Mouse (Mus musculus): ENCODE measurements around the gene Rasgef1c. TPM values are rescaled to one million over a fixed set of nuclear protein-coding genes. Genes with fewer than 3 reads are reported as not detected.

Gene Rasgef1c
- total and polyA plus RNA-seq, 3 experiments: 0.05 TPM; not detected in 2

- TF ChIP-seq CTCF (IDR thresholded peaks at IDR 0.05; ENCODE audit: low read depth, low read length) (peak; percentile 93), TAL1 (conservative IDR thresholded peaks at IDR 0.05; ENCODE audit: low read depth, low read length) (no peak), POLR2AphosphoS5 (IDR thresholded peaks at IDR 0.05; ENCODE audit: insufficient replicate concordance, low read depth, low read length) (no peak)
- no peak overlapping the region for H3K4me3 ChIP-seq (ENCODE audit: low read depth, low read length)
- H3K36me3 ChIP-seq (replicated peaks): no peaks in the 10 kb centered on the region
- H3K9me3 ChIP-seq (replicated peaks): no peaks in the 10 kb centered on the region
- peaks cover 22% of the 10 kb centered on the region for H3K4me1 ChIP-seq (ENCODE audit: insufficient read depth, low read depth, low read length)
- H3K27me3 ChIP-seq (ENCODE audit: insufficient read depth, low read length): peaks cover 63% of the 10 kb centered on the region
- ATAC-seq (ENCODE audit: extremely low read depth, insufficient number of reproducible peaks, low FRiP score, poor library complexity, severe bottlenecking) (no peak), DNase-seq (ENCODE audit: low spot score) (peak; percentile 69)
Observed at GRCm38 (mm10) chr11:49955577-49956261, 54.1 kb downstream of the Rasgef1c start.

DNA sequence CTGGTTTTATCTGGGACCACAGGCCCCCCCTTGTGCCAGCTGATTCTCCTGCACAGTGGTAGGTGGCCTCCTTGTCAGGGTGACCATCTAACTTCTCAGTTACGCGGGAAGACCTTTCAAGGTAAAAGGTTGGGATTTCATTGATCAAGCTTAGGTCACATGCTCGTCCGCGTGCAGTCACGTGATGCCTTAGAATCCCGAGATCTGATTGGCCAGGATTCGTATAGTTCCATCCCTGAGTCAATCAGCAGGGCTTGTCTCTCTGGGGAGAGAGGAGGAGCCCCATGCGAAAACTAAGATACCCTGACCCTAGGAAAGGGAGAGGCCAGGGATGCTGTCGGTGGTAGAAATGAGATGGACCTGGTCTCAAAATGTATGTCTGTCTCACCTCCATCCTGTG, 56.4 kb downstream of the Rasgef1c start:
- H3K27me3 ChIP-seq (ENCODE audit: insufficient read depth, low read length): peaks cover 47% of the 10 kb centered on the region

GRCm38 (mm10) chr11:49961098-49961740, 59.6 kb downstream of the Rasgef1c start:
- Histone ChIP-seq H3K27me3 (ENCODE audit: insufficient read depth, low read length) (peaks cover 27% of the 10 kb centered on the region), H3K4me1 (ENCODE audit: insufficient read depth, low read depth, low read length) (peaks cover 56% of the 10 kb centered on the region), H3K9me3 (replicated peaks) (no peaks in the 10 kb centered on the region), H3K4me3 (ENCODE audit: low read depth, low read length) (no peak overlapping the region), H3K36me3 (replicated peaks) (no peaks in the 10 kb centered on the region)
- DNase-seq (ENCODE audit: low spot score) (peak; percentile 47), ATAC-seq (ENCODE audit: extremely low read depth, insufficient number of reproducible peaks, low FRiP score, poor library complexity, severe bottlenecking) (no peak)
- TF ChIP-seq GATA1 (IDR thresholded peaks at IDR 0.05; ENCODE audit: borderline replicate concordance, low read length): no peak
- peak; percentile 98 for TF ChIP-seq CTCF (IDR thresholded peaks at IDR 0.05; ENCODE audit: low read depth, low read length)

More for the DNA sequence above, 56.4 kb downstream of the Rasgef1c start:
- no peaks in the 10 kb centered on the region for H3K36me3 ChIP-seq (replicated peaks)
- no peak overlapping the region for H3K4me3 ChIP-seq (ENCODE audit: low read depth, low read length)
- H3K9me3 ChIP-seq (replicated peaks): no peaks in the 10 kb centered on the region
- no peak for TF ChIP-seq TAL1 (conservative IDR thresholded peaks at IDR 0.05; ENCODE audit: low read depth, low read length)
- no peak for TF ChIP-seq CTCF (IDR thresholded peaks at IDR 0.05; ENCODE audit: low read depth, low read length)
- no peak for TF ChIP-seq GATA2 (IDR thresholded peaks at IDR 0.05; ENCODE audit: borderline replicate concordance, low read depth, low read length)
- TF ChIP-seq GATA1 (IDR thresholded peaks at IDR 0.05; ENCODE audit: borderline replicate concordance, low read length): no peak
- no peak for TF ChIP-seq POLR2AphosphoS5 (IDR thresholded peaks at IDR 0.05; ENCODE audit: insufficient replicate concordance, low read depth, low read length)
- H3K4me1 ChIP-seq (ENCODE audit: insufficient read depth, low read depth, low read length): peaks cover 38% of the 10 kb centered on the region
- ATAC-seq (ENCODE audit: extremely low read depth, insufficient number of reproducible peaks, low FRiP score, poor library complexity, severe bottlenecking) (no peak), DNase-seq (ENCODE audit: low spot score) (no peak)

- no peak for DNase-seq (ENCODE audit: low spot score)
- Histone ChIP-seq H3K27me3 (ENCODE audit: insufficient read depth, low read length) (peaks cover 8% of the 10 kb centered on the region; the same call in 1 of the 2 replicates), H3K36me3 (replicated peaks) (no peaks in the 10 kb centered on the region), H3K4me3 (ENCODE audit: low read depth, low read length) (no peak overlapping the region), H3K4me1 (ENCODE audit: insufficient read depth, low read depth, low read length) (peaks cover 48% of the 10 kb centered on the region), H3K9me3 (replicated peaks) (no peaks in the 10 kb centered on the region)
- ATAC-seq (ENCODE audit: extremely low read depth, insufficient number of reproducible peaks, low FRiP score, poor library complexity, severe bottlenecking): no peak
- TF ChIP-seq GATA1 (IDR thresholded peaks at IDR 0.05; ENCODE audit: borderline replicate concordance, low read length): no peak
- no peak for TF ChIP-seq CTCF (IDR thresholded peaks at IDR 0.05; ENCODE audit: low read depth, low read length)
- no peak for TF ChIP-seq POLR2AphosphoS5 (IDR thresholded peaks at IDR 0.05; ENCODE audit: insufficient replicate concordance, low read depth, low read length)
- TF ChIP-seq GATA2 (IDR thresholded peaks at IDR 0.05; ENCODE audit: borderline replicate concordance, low read depth, low read length): no peak
- TF ChIP-seq TAL1 (conservative IDR thresholded peaks at IDR 0.05; ENCODE audit: low read depth, low read length): no peak
Observed at GRCm38 (mm10) chr11:49965320-49965719, 63.7 kb downstream of the Rasgef1c start.

GRCm38 (mm10) chr11:49969692-49970091, 68.1 kb downstream of the Rasgef1c start:
- no peak for ATAC-seq (ENCODE audit: extremely low read depth, insufficient number of reproducible peaks, low FRiP score, poor library complexity, severe bottlenecking)
- no peaks in the 10 kb centered on the region for H3K27me3 ChIP-seq (ENCODE audit: insufficient read depth, low read length)
- no peak overlapping the region for H3K4me3 ChIP-seq (ENCODE audit: low read depth, low read length)
- H3K9me3 ChIP-seq (replicated peaks): no peaks in the 10 kb centered on the region; the same call in 1 of the 2 replicates
- H3K4me1 ChIP-seq (ENCODE audit: insufficient read depth, low read depth, low read length): peaks cover 27% of the 10 kb centered on the region
- TF ChIP-seq CTCF (IDR thresholded peaks at IDR 0.05; ENCODE audit: low read depth, low read length) (no peak), GATA2 (IDR thresholded peaks at IDR 0.05; ENCODE audit: borderline replicate concordance, low read depth, low read length) (no peak), GATA1 (IDR thresholded peaks at IDR 0.05; ENCODE audit: borderline replicate concordance, low read length) (no peak), TAL1 (conservative IDR thresholded peaks at IDR 0.05; ENCODE audit: low read depth, low read length) (no peak), POLR2AphosphoS5 (IDR thresholded peaks at IDR 0.05; ENCODE audit: insufficient replicate concordance, low read depth, low read length) (no peak)
- H3K36me3 ChIP-seq (replicated peaks): no peaks in the 10 kb centered on the region
- DNase-seq (ENCODE audit: low spot score): no peak

- DNase-seq (ENCODE audit: low spot score) (no peak), ATAC-seq (ENCODE audit: extremely low read depth, insufficient number of reproducible peaks, low FRiP score, poor library complexity, severe bottlenecking) (no peak)
- no peaks in the 10 kb centered on the region; the same call in 1 of the 2 replicates for H3K9me3 ChIP-seq (replicated peaks)
- TF ChIP-seq GATA2 (IDR thresholded peaks at IDR 0.05; ENCODE audit: borderline replicate concordance, low read depth, low read length) (no peak), TAL1 (conservative IDR thresholded peaks at IDR 0.05; ENCODE audit: low read depth, low read length) (no peak), POLR2AphosphoS5 (IDR thresholded peaks at IDR 0.05; ENCODE audit: insufficient replicate concordance, low read depth, low read length) (no peak), GATA1 (IDR thresholded peaks at IDR 0.05; ENCODE audit: borderline replicate concordance, low read length) (no peak), CTCF (IDR thresholded peaks at IDR 0.05; ENCODE audit: low read depth, low read length) (no peak)
- H3K27me3 ChIP-seq (ENCODE audit: insufficient read depth, low read length): no peaks in the 10 kb centered on the region
- H3K36me3 ChIP-seq (replicated peaks): no peaks in the 10 kb centered on the region
- H3K4me1 ChIP-seq (ENCODE audit: insufficient read depth, low read depth, low read length): peaks cover 17% of the 10 kb centered on the region
- no peak overlapping the region for H3K4me3 ChIP-seq (ENCODE audit: low read depth, low read length)
Observed at GRCm38 (mm10) chr11:49973657-49974340, 72.2 kb downstream of the Rasgef1c start.
